Mouse (Mus musculus): ENCODE measurements at regions not wholly inside any gene's neighbourhood (a gene's known extent, or its start where the extent isn't known, plus 50 kb on each side); places are given as distances from the start of the nearest gene placed in this dataset.

DNA sequence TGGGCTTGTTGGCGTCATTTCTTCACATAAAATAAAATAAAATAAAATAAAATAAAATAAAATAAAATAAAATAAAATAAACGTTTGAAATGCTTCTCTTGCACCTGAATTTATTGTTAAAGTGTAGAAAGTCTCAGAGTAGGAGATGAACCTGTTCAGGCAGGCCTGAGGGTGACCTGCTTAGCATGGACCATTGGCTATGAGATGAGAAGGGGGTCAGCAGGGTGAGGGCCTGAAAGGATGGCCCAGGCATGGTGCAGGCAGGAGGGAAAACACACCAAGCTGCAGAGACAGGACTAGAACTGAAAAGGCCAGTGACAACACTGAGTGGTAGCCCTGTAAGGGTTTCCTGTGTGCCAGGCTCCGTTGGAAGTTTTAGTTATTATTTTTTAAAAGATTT is 67.3 kb downstream of the Gpr6 start:
- TF ChIP-seq CTCF (IDR thresholded peaks at IDR 0.05; ENCODE audit: low read depth): no peak
- TF ChIP-seq EP300 (IDR thresholded peaks at IDR 0.05; ENCODE audit: low read depth): no peak

All from heart, postnatal 0 days (tissue).